Mouse (Mus musculus): ENCODE data around the gene B3gnt3. TPM values are rescaled to one million over a fixed set of nuclear protein-coding genes. Genes with fewer than 3 reads are reported as not detected.

The B3gnt3 gene
- total and polyA plus RNA-seq, 2 experiments from 2014 or later: 0.24 to 0.44 TPM

- no peaks in the 10 kb centered on the region for H3K27me3 ChIP-seq (ENCODE audit: insufficient read depth, low read length)
- H3K4me2 ChIP-seq (ENCODE audit: low read depth): no peak overlapping the region
- 25% methylated on average over 1 of the region's 1 CpGs for WGBS
- H3K27ac ChIP-seq (ENCODE audit: low read depth, low read length): peak overlapping the region; percentile 40; the same call in 1 of the 2 replicates
- ATAC-seq (no peak), DNase-seq (peak; percentile 40)
- H3K9me3 ChIP-seq (ENCODE audit: low read length): no peaks in the 10 kb centered on the region
- H3K36me3 ChIP-seq (ENCODE audit: insufficient read depth): peaks cover 32% of the 10 kb centered on the region
- no peak overlapping the region for H3K4me3 ChIP-seq (ENCODE audit: low read depth, low read length)
- peaks cover 13% of the 10 kb centered on the region for H3K4me1 ChIP-seq (ENCODE audit: insufficient read depth)
- no peak for TF ChIP-seq CTCF (IDR thresholded peaks at IDR 0.05; ENCODE audit: low read depth)
- no peak overlapping the region for H3K9ac ChIP-seq
Measured at GRCm38 (mm10) chr8:71666855-71667254, 34.7 kb downstream of the B3gnt3 start.

- H3K9ac ChIP-seq: no peak overlapping the region
- no peak overlapping the region for H3K4me2 ChIP-seq (ENCODE audit: low read depth)
- no peak overlapping the region for H3K4me3 ChIP-seq (ENCODE audit: low read depth, low read length)
- H3K36me3 ChIP-seq (ENCODE audit: insufficient read depth): peaks cover 34% of the 10 kb centered on the region
- ATAC-seq: no peak
- 7% methylated on average over 22 of the region's 22 CpGs for WGBS
- DNase-seq: no peak
- no peaks in the 10 kb centered on the region for H3K27me3 ChIP-seq (ENCODE audit: insufficient read depth, low read length)
- H3K9me3 ChIP-seq (ENCODE audit: low read length): no peaks in the 10 kb centered on the region
- H3K27ac ChIP-seq (ENCODE audit: low read depth, low read length): no peak overlapping the region
- H3K4me1 ChIP-seq (ENCODE audit: insufficient read depth): peaks cover 12% of the 10 kb centered on the region
- TF ChIP-seq CTCF (IDR thresholded peaks at IDR 0.05; ENCODE audit: low read depth): no peak
Measured at GRCm38 (mm10) chr8:71665331-71666130, 36.1 kb downstream of the B3gnt3 start.

DNA sequence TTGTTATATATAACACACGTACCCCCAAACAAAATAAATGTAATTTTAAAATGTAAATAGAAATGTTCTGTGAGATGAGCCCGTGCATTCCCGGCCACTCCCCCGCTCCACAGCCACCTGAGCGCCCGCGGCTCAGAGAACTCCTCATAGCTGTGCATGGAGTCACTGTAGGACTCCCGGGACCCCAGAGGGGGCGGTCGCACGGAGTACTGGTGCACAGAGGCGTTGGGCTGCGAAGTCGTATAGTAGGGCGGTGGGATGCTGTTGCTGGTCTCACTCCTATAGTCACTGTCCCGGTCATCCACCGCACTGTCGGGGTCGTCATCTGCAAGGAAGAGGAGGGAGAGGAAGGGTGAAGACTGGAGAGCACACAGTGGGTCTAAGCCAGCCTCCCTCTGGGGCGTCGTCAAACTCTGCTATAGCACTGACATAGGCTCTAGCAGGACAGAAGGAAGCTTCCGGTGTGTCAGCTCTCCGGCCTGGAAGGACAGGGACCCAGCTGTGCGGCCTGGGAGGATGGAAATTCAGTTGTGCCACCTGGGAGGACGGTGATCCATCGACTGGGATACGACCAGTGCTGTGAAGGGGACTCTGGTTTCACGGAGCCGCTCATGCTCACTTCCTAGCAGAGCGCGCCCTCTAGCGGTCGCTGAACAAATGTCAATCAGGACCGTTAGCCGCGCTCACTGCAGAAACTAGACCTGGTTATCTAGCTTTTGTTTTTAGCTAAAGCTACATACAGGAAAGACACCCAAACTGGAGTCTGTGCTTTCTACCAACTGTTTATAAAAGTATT is 41.1 kb downstream of the B3gnt3 start:
- H3K27me3 ChIP-seq (ENCODE audit: insufficient read depth, low read length): 0 out of 2 replicates have a peak, but pooled peaks cover 4% of the 10 kb centered on the region
- no peak overlapping the region for H3K4me2 ChIP-seq (ENCODE audit: low read depth)
- H3K4me1 ChIP-seq (ENCODE audit: insufficient read depth): no peaks in the 10 kb centered on the region
- H3K9ac ChIP-seq: no peak overlapping the region
- no peak overlapping the region for H3K4me3 ChIP-seq (ENCODE audit: low read depth, low read length)
- H3K9me3 ChIP-seq (ENCODE audit: low read length): no peaks in the 10 kb centered on the region
- peak; percentile 93 for TF ChIP-seq CTCF (IDR thresholded peaks at IDR 0.05; ENCODE audit: low read depth)
- H3K36me3 ChIP-seq (ENCODE audit: insufficient read depth): peaks cover 55% of the 10 kb centered on the region
- peak; percentile 85 for ATAC-seq
- WGBS: 8% methylated on average over 36 of the region's 36 CpGs
- DNase-seq: peak; percentile 94
- no peak overlapping the region for H3K27ac ChIP-seq (ENCODE audit: low read depth, low read length)

GRCm38 (mm10) chr8:71659751-71660150 is 41.8 kb downstream of the B3gnt3 start:
- Histone ChIP-seq H3K36me3 (ENCODE audit: insufficient read depth) (peaks cover 54% of the 10 kb centered on the region), H3K9me3 (ENCODE audit: low read length) (no peaks in the 10 kb centered on the region), H3K4me2 (ENCODE audit: low read depth) (no peak overlapping the region), H3K27me3 (ENCODE audit: insufficient read depth, low read length) (0 out of 2 replicates have a peak, but pooled peaks cover 4% of the 10 kb centered on the region), H3K27ac (ENCODE audit: low read depth, low read length) (no peak overlapping the region), H3K4me1 (ENCODE audit: insufficient read depth) (no peaks in the 10 kb centered on the region), H3K9ac (no peak overlapping the region), H3K4me3 (ENCODE audit: low read depth, low read length) (no peak overlapping the region)
- no peak for TF ChIP-seq CTCF (IDR thresholded peaks at IDR 0.05; ENCODE audit: low read depth)
- DNase-seq: no peak
- WGBS: 61% methylated on average over 1 of the region's 1 CpGs
- no peak for ATAC-seq

- peaks cover 53% of the 10 kb centered on the region for H3K36me3 ChIP-seq (ENCODE audit: insufficient read depth)
- H3K27ac ChIP-seq (ENCODE audit: low read depth, low read length): no peak overlapping the region
- 35% methylated on average over 17 of the region's 17 CpGs for WGBS
- no peaks in the 10 kb centered on the region for H3K4me1 ChIP-seq (ENCODE audit: insufficient read depth)
- H3K9me3 ChIP-seq (ENCODE audit: low read length): no peaks in the 10 kb centered on the region
- ATAC-seq (no peak), DNase-seq (no peak)
- no peak overlapping the region for H3K9ac ChIP-seq
- no peak overlapping the region for H3K4me3 ChIP-seq (ENCODE audit: low read depth, low read length)
- H3K4me2 ChIP-seq (ENCODE audit: low read depth): no peak overlapping the region
- no peak for TF ChIP-seq CTCF (IDR thresholded peaks at IDR 0.05; ENCODE audit: low read depth)
- H3K27me3 ChIP-seq (ENCODE audit: insufficient read depth, low read length): 0 out of 2 replicates have a peak, but pooled peaks cover 4% of the 10 kb centered on the region
Measured at GRCm38 (mm10) chr8:71658515-71659049, 43.0 kb downstream of the B3gnt3 start.

- Histone ChIP-seq H3K9ac (no peak overlapping the region), H3K4me1 (ENCODE audit: insufficient read depth) (no peaks in the 10 kb centered on the region), H3K4me3 (ENCODE audit: low read depth, low read length) (no peak overlapping the region), H3K36me3 (ENCODE audit: insufficient read depth) (peaks cover 49% of the 10 kb centered on the region), H3K9me3 (ENCODE audit: low read length) (no peaks in the 10 kb centered on the region), H3K27ac (ENCODE audit: low read depth, low read length) (no peak overlapping the region), H3K27me3 (ENCODE audit: insufficient read depth, low read length) (0 out of 2 replicates have a peak, but pooled peaks cover 4% of the 10 kb centered on the region), H3K4me2 (ENCODE audit: low read depth) (no peak overlapping the region)
- ATAC-seq (no peak), DNase-seq (no peak)
- WGBS: 25% methylated on average over 9 of the region's 9 CpGs
- no peak for TF ChIP-seq CTCF (IDR thresholded peaks at IDR 0.05; ENCODE audit: low read depth)
Measured at GRCm38 (mm10) chr8:71657816-71658215, 43.8 kb downstream of the B3gnt3 start.

All from forebrain, postnatal 0 days (tissue).